Mouse (Mus musculus) lung, embryonic 14.5 days (tissue): ENCODE results near the gene Gm20388. TPM values are rescaled to one million over a fixed set of nuclear protein-coding genes. Genes with fewer than 3 reads are reported as not detected.

Experiments
- ATAC-seq: fragments of 200-750 bp; cut with Nextera tagmentation; 2 replicates; pipeline ENCODE4 v1.8.0; 2017; ENCODE audit warnings: mild to moderate bottlenecking, moderate TSS enrichment, moderate library complexity; ENCODE audit not compliant: insufficient read depth
- DNase-seq: peaks from one replicate; pipeline ENCODE4 v3.0.0-alpha.2; 2015
- H3K27ac ChIP-seq: fragments of 300-500 bp; sonication (generic); 2 replicates; pipeline ENCODE4 v1.5.1; 2014; ENCODE audit warnings: low read depth, mild to moderate bottlenecking, moderate library complexity
- H3K27me3 ChIP-seq: fragments of 300-500 bp; sonication (generic); 2 replicates; pipeline ENCODE4 v1.6.1; 2014; ENCODE audit warnings: low read length, control low read depth; ENCODE audit not compliant: insufficient read depth
- H3K36me3 ChIP-seq: fragments of 300-500 bp; sonication (generic); 2 replicates; pipeline ENCODE4 v1.6.1; 2014; ENCODE audit warnings: control low read depth; ENCODE audit not compliant: insufficient read depth
- H3K4me1 ChIP-seq: fragments of 300-500 bp; sonication (generic); 2 replicates; pipeline ENCODE4 v1.6.1; 2014; ENCODE audit warnings: antibody characterized with exemption, control low read depth; ENCODE audit not compliant: insufficient read depth
- H3K4me2 ChIP-seq: fragments of 300-500 bp; sonication (generic); 2 replicates; pipeline ENCODE4 v1.6.1; 2014; ENCODE audit warnings: mild to moderate bottlenecking
- H3K4me3 ChIP-seq: fragments of 300-500 bp; sonication (generic); 2 replicates; pipeline ENCODE4 v1.5.1; 2014; ENCODE audit warnings: low read depth, low read length
- H3K9ac ChIP-seq: fragments of 300-500 bp; sonication (generic); 2 replicates; pipeline ENCODE4 v1.6.1; 2014
- H3K9me3 ChIP-seq: fragments of 300-500 bp; sonication (generic); 2 replicates; pipeline ENCODE4 v1.6.1; 2016; ENCODE audit warnings: low read depth, low read length, control low read depth
- CTCF ChIP-seq: IDR thresholded peaks from 2 replicates; pipeline ENCODE4 v1.5.1; 2016; ENCODE audit warnings: antibody characterized with exemption, low read depth
- WGBS: fragments of 180-500 bp; shearing (Covaris S2); extraction: QIAGEN DNeasy Blood & Tissue Kit; methylation state at CpG from one replicate; pipeline ENCODE4 v1.1.7; 2014; 5-methylcytosine and 5-hydroxymethylcytosine counted together
- polyA plus RNA-seq: library from polyadenylated mRNA; unstranded; fragments of >200 nt; fragmentation: Nextera tagmentation; extraction: Ambion mirVana; gene quantifications from 2 replicates; pipeline ENCODE4 v1.2.1, GENCODE M21; 2014

Gm20388 gene
- polyA plus RNA-seq, 1 experiment from 2014 or later, result not detected

DNA sequence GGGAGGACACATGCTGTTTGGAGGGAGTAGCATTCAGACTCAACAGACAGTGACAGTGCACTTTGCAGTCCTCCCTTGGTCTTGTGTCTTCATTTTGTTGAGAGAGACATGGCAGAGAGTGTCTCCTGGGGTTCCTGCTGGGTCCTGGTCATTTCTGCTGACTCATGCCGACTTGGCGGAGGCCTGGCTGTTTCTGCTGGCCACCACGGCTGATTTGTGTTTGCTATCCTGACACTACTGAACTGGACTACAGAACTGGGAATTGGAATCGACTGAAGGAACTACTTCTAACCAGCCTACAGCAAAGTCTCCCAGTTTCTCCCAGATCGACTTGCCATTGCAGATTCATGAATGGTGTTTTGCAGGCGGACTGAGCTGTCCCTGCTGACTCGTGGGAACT lies 2028.1 kb downstream of the Gm20388 start:
- WGBS, result 78% methylated on average over 7 of the region's 7 CpGs
- no peak for TF ChIP-seq CTCF
- Histone ChIP-seq H3K9ac (no peak overlapping the region), H3K9me3 (no peaks in the 10 kb centered on the region), H3K4me2 (no peak overlapping the region), H3K36me3 (no peaks in the 10 kb centered on the region), H3K27ac (no peak overlapping the region), H3K4me3 (no peak overlapping the region), H3K27me3 (no peaks in the 10 kb centered on the region), H3K4me1 (no peaks in the 10 kb centered on the region)
- DNase-seq (no peak), ATAC-seq (no peak)

DNA sequence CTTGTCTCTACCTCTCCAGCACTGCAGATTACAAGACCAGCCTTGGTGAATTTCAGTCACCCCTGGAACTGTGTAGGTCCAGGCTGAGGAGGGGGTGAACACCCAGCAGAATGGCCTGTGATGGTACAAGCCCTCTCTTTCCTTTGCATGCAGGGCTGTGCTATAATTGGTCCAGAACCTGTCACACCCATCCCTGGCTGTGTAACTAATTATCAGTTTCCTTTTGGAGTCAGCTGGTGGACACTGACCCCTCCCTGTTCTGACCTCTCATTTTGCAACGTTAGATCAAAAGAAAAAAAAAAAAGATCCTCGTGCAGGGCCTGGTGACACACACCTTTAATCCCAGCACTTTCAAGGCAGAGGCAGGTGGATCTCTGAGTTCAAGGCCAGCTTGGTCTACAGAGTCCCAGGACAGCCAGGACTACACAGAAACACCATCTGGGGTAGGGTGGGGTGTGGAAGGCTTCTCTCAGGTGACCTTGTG lies 2032.5 kb downstream of the Gm20388 start:
- no peak overlapping the region for H3K9ac ChIP-seq
- H3K4me2 ChIP-seq, result no peak overlapping the region
- H3K36me3 ChIP-seq, result no peaks in the 10 kb centered on the region
- no peak for ATAC-seq
- H3K27ac ChIP-seq, result no peak overlapping the region
- WGBS, result 15% methylated on average over 2 of the region's 2 CpGs
- no peaks in the 10 kb centered on the region for H3K9me3 ChIP-seq
- H3K27me3 ChIP-seq, result no peaks in the 10 kb centered on the region
- DNase-seq, result no peak
- H3K4me3 ChIP-seq, result no peak overlapping the region
- no peak for TF ChIP-seq CTCF
- H3K4me1 ChIP-seq, result peaks cover 10% of the 10 kb centered on the region

DNA sequence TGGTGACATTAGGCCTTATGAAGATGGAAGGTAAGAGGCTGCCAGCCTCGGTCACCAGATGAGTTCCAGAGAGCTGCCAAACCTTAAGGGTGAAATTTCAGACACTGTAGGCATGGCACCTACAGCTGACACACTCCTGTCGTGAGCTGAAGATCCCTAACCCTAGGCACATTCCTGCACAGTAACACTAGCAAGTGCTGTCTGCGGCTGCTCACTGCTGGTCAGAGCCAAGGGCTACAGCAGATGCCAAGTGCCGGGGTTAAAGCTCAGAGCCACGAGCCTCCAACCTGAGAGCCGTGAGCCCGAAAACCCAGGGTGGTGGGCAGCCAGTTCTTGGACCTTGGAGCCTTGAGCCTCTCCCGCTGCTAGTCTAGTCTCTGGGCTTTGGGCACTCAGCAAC lies 2033.1 kb downstream of the Gm20388 start:
- H3K4me3 ChIP-seq, result no peak overlapping the region
- 81% methylated on average over 8 of the region's 8 CpGs for WGBS
- TF ChIP-seq CTCF, result no peak

DNA sequence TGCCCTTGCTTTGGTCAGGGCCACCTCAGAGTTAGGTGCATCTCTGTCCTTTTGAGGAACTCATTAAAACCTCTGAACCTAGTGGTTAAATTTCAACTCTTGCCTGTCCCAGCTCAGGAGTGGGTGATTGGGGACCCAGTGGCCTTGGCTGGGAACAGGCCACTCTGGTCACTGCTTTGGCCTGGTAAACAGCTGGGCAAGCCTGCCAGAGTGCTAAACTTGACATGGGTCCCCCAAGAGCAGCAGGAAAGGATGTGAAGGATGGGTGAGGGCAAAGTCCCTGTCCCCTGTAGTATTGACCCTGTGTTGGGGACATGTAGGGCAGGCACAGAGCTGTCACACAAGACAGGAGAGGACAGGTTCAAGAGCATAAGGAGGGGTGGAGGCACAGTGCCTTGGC lies 2034.2 kb downstream of the Gm20388 start, which contains the start of gene Car5a:
Car5a (minus strand) TSS at position 74 of the 400 bp plus-strand sequence.
- DNase-seq (no peak), ATAC-seq (no peak)
- no peak for TF ChIP-seq CTCF
- H3K4me2 ChIP-seq, result no peak within 1 kb of the TSS
- H3K4me1 ChIP-seq, result peaks cover 15% of the 10 kb centered on the region
- H3K36me3 ChIP-seq, result no peaks in the 10 kb centered on the region
- no peak within 1 kb of the TSS for H3K4me3 ChIP-seq
- no peaks in the 10 kb centered on the region for H3K9me3 ChIP-seq
- H3K27me3 ChIP-seq, result no peaks in the 10 kb centered on the region
- H3K9ac ChIP-seq, result no peak within 1 kb of the TSS
- no peak within 1 kb of the TSS for H3K27ac ChIP-seq

More for the DNA sequence above, 2033.1 kb downstream of the Gm20388 start:
- Histone ChIP-seq H3K27me3 (no peaks in the 10 kb centered on the region), H3K27ac (no peak overlapping the region), H3K9ac (no peak overlapping the region), H3K9me3 (no peaks in the 10 kb centered on the region), H3K4me1 (peaks cover 15% of the 10 kb centered on the region), H3K36me3 (no peaks in the 10 kb centered on the region), H3K4me2 (no peak overlapping the region)
- ATAC-seq (no peak), DNase-seq (no peak)

DNA sequence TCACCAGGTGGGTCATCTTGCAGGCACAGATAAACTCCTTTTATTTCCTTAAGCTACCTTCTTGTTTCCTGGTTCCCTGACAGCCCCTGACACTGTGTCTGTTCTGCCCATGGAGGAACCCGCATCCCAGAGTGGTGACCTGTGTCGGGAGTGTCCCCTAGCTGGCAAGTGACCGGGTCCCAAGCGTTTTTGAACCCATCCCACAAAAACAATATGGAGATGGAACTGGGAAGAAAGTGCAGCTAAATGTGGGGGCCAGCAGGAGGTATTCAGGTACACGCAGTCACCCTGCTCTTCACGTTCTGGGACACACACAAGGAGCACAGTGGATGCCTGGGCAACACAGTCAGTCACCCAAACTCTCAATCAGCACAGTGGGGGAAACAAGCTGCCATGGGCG lies 2035.7 kb downstream of the Gm20388 start:
- no peak for TF ChIP-seq CTCF
- Histone ChIP-seq H3K36me3 (no peaks in the 10 kb centered on the region), H3K4me1 (peaks cover 15% of the 10 kb centered on the region), H3K4me3 (no peak overlapping the region), H3K9ac (no peak overlapping the region), H3K27me3 (no peaks in the 10 kb centered on the region), H3K27ac (no peak overlapping the region), H3K4me2 (no peak overlapping the region), H3K9me3 (no peaks in the 10 kb centered on the region)
- DNase-seq, result no peak
- 80% methylated on average over 7 of the region's 7 CpGs for WGBS
- ATAC-seq, result no peak

GRCm38 (mm10) chr8:121947047-121947752 lies 2036.6 kb downstream of the Gm20388 start:
- no peaks in the 10 kb centered on the region for H3K27me3 ChIP-seq
- peak overlapping the region; percentile 78 for H3K4me2 ChIP-seq
- TF ChIP-seq CTCF, result no peak
- ATAC-seq (no peak), DNase-seq (no peak)
- peak overlapping the region; percentile 91 for H3K27ac ChIP-seq
- peak overlapping the region; percentile 37 for H3K4me3 ChIP-seq
- peaks cover 21% of the 10 kb centered on the region for H3K4me1 ChIP-seq
- WGBS, result 27% methylated on average over 19 of the region's 19 CpGs
- H3K9me3 ChIP-seq, result no peaks in the 10 kb centered on the region
- H3K9ac ChIP-seq, result peak overlapping the region; percentile 59
- no peaks in the 10 kb centered on the region for H3K36me3 ChIP-seq

GRCm38 (mm10) chr8:121947753-121948141 lies 2037.1 kb downstream of the Gm20388 start:
- peak overlapping the region; percentile 91 for H3K27ac ChIP-seq
- under 1% methylated on average over 18 of the region's 18 CpGs for WGBS
- peak; percentile 40 for ATAC-seq
- H3K27me3 ChIP-seq, result no peaks in the 10 kb centered on the region
- H3K4me2 ChIP-seq, result peak overlapping the region; percentile 78
- H3K4me3 ChIP-seq, result peak overlapping the region; percentile 37
- DNase-seq, result peak; percentile 99
- peak overlapping the region; percentile 59 for H3K9ac ChIP-seq
- no peak for TF ChIP-seq CTCF
- H3K4me1 ChIP-seq, result peaks cover 26% of the 10 kb centered on the region
- peaks cover 5% of the 10 kb centered on the region; the same call in 1 of the 2 replicates for H3K36me3 ChIP-seq
- H3K9me3 ChIP-seq, result no peaks in the 10 kb centered on the region
